Mouse (Mus musculus) gastrocnemius, postnatal 10 days (tissue): ENCODE data around the gene Smco4. TPM values are rescaled to one million over a fixed set of nuclear protein-coding genes. Genes with fewer than 3 reads are reported as not detected.
"Not testable (repeated sequence)": the region's sequence is repeated elsewhere in the genome, so short reads cannot be mapped to it uniquely, and the experiment has no call there.

Source experiments
- DNase-seq: peaks from one replicate; pipeline ENCODE4 v3.0.0; 2021; ENCODE audit warnings: mixed read lengths
- total RNA-seq, 2 experiments: library from RNA; stranded (reverse); gene quantifications; 2 replicates each; pipeline ENCODE4 v1.2.3; 2021

Smco4 gene
- total RNA-seq, 2 experiments from 2014 or later, result 17.0 to 17.9 TPM

- no peak for DNase-seq
Measured at GRCm38 (mm10) chr9:15541735-15542354, 48.6 kb downstream of the Smco4 start.

GRCm38 (mm10) chr9:15550461-15550961, 57.3 kb downstream of the Smco4 start:
- no peak for DNase-seq

GRCm38 (mm10) chr9:15551073-15551472, 57.8 kb downstream of the Smco4 start:
- DNase-seq, result not testable (repeated sequence)

- DNase-seq, result no peak
Measured at GRCm38 (mm10) chr9:15551933-15552851, 59.0 kb downstream of the Smco4 start.

GRCm38 (mm10) chr9:15553322-15553721, 60.1 kb downstream of the Smco4 start:
- DNase-seq, result no peak

- DNase-seq, result no peak
Measured at GRCm38 (mm10) chr9:15560451-15560850, 67.2 kb downstream of the Smco4 start.

- DNase-seq, result no peak
Measured at GRCm38 (mm10) chr9:15562353-15562752, 69.1 kb downstream of the Smco4 start.

GRCm38 (mm10) chr9:15574750-15575454, 81.7 kb downstream of the Smco4 start:
- DNase-seq, result no peak

GRCm38 (mm10) chr9:15578427-15578826, 85.2 kb downstream of the Smco4 start:
- DNase-seq, result no peak

- DNase-seq, result no peak
Measured at GRCm38 (mm10) chr9:15578946-15579345, 85.7 kb downstream of the Smco4 start.

- no peak for DNase-seq
Measured at GRCm38 (mm10) chr9:15580176-15580575, 86.9 kb downstream of the Smco4 start.

- no peak for DNase-seq
Measured at GRCm38 (mm10) chr9:15582026-15582425, 88.8 kb downstream of the Smco4 start.

GRCm38 (mm10) chr9:15584209-15584608, 91.0 kb downstream of the Smco4 start:
- DNase-seq, result no peak

GRCm38 (mm10) chr9:15585956-15586355, 92.7 kb downstream of the Smco4 start:
- no peak for DNase-seq

GRCm38 (mm10) chr9:15587157-15587854, 94.1 kb downstream of the Smco4 start:
- DNase-seq, result no peak

- DNase-seq, result no peak
Measured at GRCm38 (mm10) chr9:15594148-15594547, 100.9 kb downstream of the Smco4 start.

Other genes with a start within 250 kb of the Smco4 start
- 10 to 100 TPM; 14.4 to 16.0 TPM for gene Med17, start 213.5 kb upstream of the Smco4 start, total RNA-seq
- gene Taf1d, start 187.2 kb upstream of the Smco4 start, total RNA-seq, result 10 to 100 TPM; 50.4 to 65.8 TPM
- gene 4931406C07Rik, start 187.0 kb upstream of the Smco4 start, total RNA-seq, result 10 to 100 TPM in 1 of 2 experiments, 1 to 10 TPM in 1; 9.3 to 12.5 TPM
- 10 to 100 TPM; 10.1 TPM for gene Cep295, start 135.6 kb upstream of the Smco4 start, total RNA-seq
- gene Deup1, start 134.5 kb downstream of the Smco4 start, total RNA-seq, result under 1 TPM; 0.09 to 0.11 TPM
- gene Slc36a4, start 216.3 kb downstream of the Smco4 start, total RNA-seq, result 10 to 100 TPM in 1 of 2 experiments, 1 to 10 TPM in 1; 8.6 to 12.5 TPM